Mouse (Mus musculus) CH12.LX (cell line): ENCODE data around the gene Srsf5. TPM values are rescaled to one million over a fixed set of nuclear protein-coding genes. Genes with fewer than 3 reads are reported as not detected.

Source experiments
- DNase-seq: peaks from one replicate; pipeline ENCODE4 v3.0.0-alpha.2; 2013; ENCODE audit errors: extremely low read depth
- H3K27ac ChIP-seq: 2 replicates; pipeline ENCODE4 v1.5.1; 2012; ENCODE audit warnings: low read depth, mild to moderate bottlenecking, control low read depth, moderate library complexity; ENCODE audit not compliant: insufficient read depth
- H3K27me3 ChIP-seq: replicated peaks from 2 replicates; pipeline ENCODE3; 2012; ENCODE audit warnings: inconsistent platforms
- H3K36me3 ChIP-seq, 2 experiments: replicated peaks in 1 of 2; 2 replicates each; pipeline versions ENCODE3 to v1.6.1; 2012; ENCODE audit warnings: inconsistent platforms in 1 of 2, low read length in 1 of 2, mild to moderate bottlenecking in 1 of 2, mixed read lengths in 1 of 2, moderate library complexity in 1 of 2; ENCODE audit not compliant: control insufficient read depth in 1 of 2, insufficient read depth in 1 of 2
- H3K4me1 ChIP-seq, 2 experiments: 2 replicates each; pipeline ENCODE4 v1.6.1; 2012; ENCODE audit warnings: inconsistent platforms in 1 of 2, moderate library complexity in 1 of 2; ENCODE audit not compliant: insufficient read depth in 2 of 2, control insufficient read depth in 1 of 2
- H3K4me2 ChIP-seq: 2 replicates; pipeline ENCODE4 v1.6.1; 2012; ENCODE audit warnings: low read depth, mild to moderate bottlenecking, control low read depth; ENCODE audit not compliant: poor library complexity, insufficient read depth, severe bottlenecking
- H3K4me3 ChIP-seq, 3 experiments: fragments of 150-350 bp in 1 of 3; sonication (generic) in 1 of 3; replicated peaks in 1 of 3; 2 replicates each; pipeline versions ENCODE3 to v1.5.1; 2011 to 2012; ENCODE audit warnings: low read depth in 2 of 3, low read length in 2 of 3, mild to moderate bottlenecking in 2 of 3, moderate library complexity in 2 of 3, control low read depth in 1 of 3, improper control_type of control experiment in 1 of 3, inconsistent platforms in 1 of 3, mixed read lengths in 1 of 3; ENCODE audit not compliant: poor library complexity in 1 of 3
- H3K79me2 ChIP-seq: replicated peaks from 2 replicates; pipeline ENCODE4 v1.6.1; 2012; ENCODE audit warnings: mild to moderate bottlenecking, moderate library complexity; ENCODE audit not compliant: control insufficient read depth, poor library complexity, insufficient read depth, severe bottlenecking; ENCODE audit errors: extremely low read depth
- H3K9ac ChIP-seq: 2 replicates; pipeline ENCODE4 v1.6.1; 2012; ENCODE audit warnings: low read depth, mild to moderate bottlenecking, control low read depth, moderate library complexity; ENCODE audit not compliant: insufficient read depth
- H3K9me3 ChIP-seq: replicated peaks from 2 replicates; pipeline ENCODE3; 2012; ENCODE audit warnings: low read length, inconsistent platforms, mixed read lengths
- BHLHE40 ChIP-seq: IDR thresholded peaks from 2 replicates; pipeline ENCODE4 v1.6.1; 2011; ENCODE audit warnings: mild to moderate bottlenecking, low read depth, low read length, improper control_type of control experiment
- CHD1 ChIP-seq: IDR thresholded peaks from 2 replicates; pipeline ENCODE4 v1.6.1; 2012; ENCODE audit warnings: low read depth, low read length, improper control_type of control experiment, inconsistent platforms
- CTCF ChIP-seq, 2 experiments: IDR thresholded peaks in 1 of 2; conservative IDR thresholded peaks in 1 of 2; 2 replicates each; pipeline ENCODE4 v1.5.1; 2011 to 2012; ENCODE audit warnings: low read depth in 2 of 2, low read length in 2 of 2, improper control_type of control experiment in 1 of 2, inconsistent platforms in 1 of 2, mild to moderate bottlenecking in 1 of 2, moderate library complexity in 1 of 2
- E2F4 ChIP-seq: IDR thresholded peaks from 2 replicates; pipeline ENCODE4 v1.6.1; 2011; ENCODE audit warnings: low read depth, low read length, improper control_type of control experiment; ENCODE audit not compliant: insufficient replicate concordance
- ETS1 ChIP-seq: conservative IDR thresholded peaks from 2 replicates; pipeline ENCODE4 v1.6.1; 2012; ENCODE audit warnings: low read depth, mild to moderate bottlenecking, inconsistent platforms, low read length, improper control_type of control experiment, moderate library complexity
- HCFC1 ChIP-seq: IDR thresholded peaks from 2 replicates; pipeline ENCODE4 v1.6.1; 2012; ENCODE audit warnings: low read depth, mild to moderate bottlenecking, inconsistent platforms, low read length, improper control_type of control experiment
- MAFK ChIP-seq: IDR thresholded peaks from 2 replicates; pipeline ENCODE4 v1.6.1; 2011; ENCODE audit warnings: low read length, improper control_type of control experiment; ENCODE audit not compliant: insufficient replicate concordance
- MXI1 ChIP-seq: IDR thresholded peaks from 2 replicates; pipeline ENCODE4 v1.6.1; 2011; ENCODE audit warnings: mild to moderate bottlenecking, low read depth, low read length, improper control_type of control experiment
- NELFE ChIP-seq: IDR thresholded peaks from 2 replicates; pipeline ENCODE4 v1.6.1; 2011; ENCODE audit warnings: low read depth, low read length, improper control_type of control experiment
- NRF1 ChIP-seq: IDR thresholded peaks from 2 replicates; pipeline ENCODE4 v1.6.1; 2014; ENCODE audit warnings: low read depth, mild to moderate bottlenecking, inconsistent platforms, low read length, improper control_type of control experiment, moderate library complexity
- SIN3A ChIP-seq: IDR thresholded peaks from 2 replicates; pipeline ENCODE4 v1.6.1; 2012; ENCODE audit warnings: low read length, improper control_type of control experiment, inconsistent platforms
- SMC3 ChIP-seq: IDR thresholded peaks from 2 replicates; pipeline ENCODE4 v1.6.1; 2011; ENCODE audit warnings: low read depth, low read length, improper control_type of control experiment
- UBTF ChIP-seq: IDR thresholded peaks from 2 replicates; pipeline ENCODE4 v1.6.1; 2012; ENCODE audit warnings: low read depth, mild to moderate bottlenecking, inconsistent platforms, low read length, improper control_type of control experiment, moderate library complexity
- USF1 ChIP-seq: IDR thresholded peaks from 2 replicates; pipeline ENCODE4 v1.6.1; 2014; ENCODE audit warnings: low read depth, mild to moderate bottlenecking, inconsistent platforms, low read length, improper control_type of control experiment
- USF2 ChIP-seq: conservative IDR thresholded peaks from 2 replicates; pipeline ENCODE4 v1.6.1; 2011; ENCODE audit warnings: low read depth, low read length, improper control_type of control experiment
- ZC3H11A ChIP-seq: IDR thresholded peaks from 2 replicates; pipeline ENCODE4 v1.6.1; 2012; ENCODE audit warnings: low read depth, mild to moderate bottlenecking, inconsistent platforms, low read length, improper control_type of control experiment
- dilution Hi-C: fragments of 300-500 bp; cut with MboI; formaldehyde crosslinking; loops from 2 replicates; pipeline ENCODE4 v1.14.3; 2020; ENCODE audit warnings: low sequenced_read_pairs; ENCODE audit not compliant: extremely low pct_unique_long_range_greater_than_20kb, extremely low pct_ligation_motif_present
- in situ Hi-C: fragments of 300-500 bp; cut with MboI; formaldehyde crosslinking; loops from 3 replicates; pipeline ENCODE4 v1.14.3; 2019; ENCODE audit warnings: low sequenced_read_pairs, low pct_ligation_motif_present, low pct_unique_long_range_greater_than_20kb, mixed read lengths
- polyA plus RNA-seq: library from polyadenylated mRNA; unstranded; fragments of >175 nt; gene quantifications from 2 replicates; pipeline ENCODE4 v1.2.1, GENCODE M21; 2012; ENCODE audit warnings: low read depth; ENCODE audit not compliant: insufficient read length
- total RNA-seq, 2 experiments: library from RNA; depleted of rRNA; stranded (reverse); fragments of 300-350 nt in 1 of 2; fragments of >200 nt in 1 of 2; gene quantifications; 2 replicates each; pipeline ENCODE4 v1.2.3; 2012 to 2014

Gene Srsf5
- total and polyA plus RNA-seq, 3 experiments = 260 to 549 (median 459) TPM

DNA sequence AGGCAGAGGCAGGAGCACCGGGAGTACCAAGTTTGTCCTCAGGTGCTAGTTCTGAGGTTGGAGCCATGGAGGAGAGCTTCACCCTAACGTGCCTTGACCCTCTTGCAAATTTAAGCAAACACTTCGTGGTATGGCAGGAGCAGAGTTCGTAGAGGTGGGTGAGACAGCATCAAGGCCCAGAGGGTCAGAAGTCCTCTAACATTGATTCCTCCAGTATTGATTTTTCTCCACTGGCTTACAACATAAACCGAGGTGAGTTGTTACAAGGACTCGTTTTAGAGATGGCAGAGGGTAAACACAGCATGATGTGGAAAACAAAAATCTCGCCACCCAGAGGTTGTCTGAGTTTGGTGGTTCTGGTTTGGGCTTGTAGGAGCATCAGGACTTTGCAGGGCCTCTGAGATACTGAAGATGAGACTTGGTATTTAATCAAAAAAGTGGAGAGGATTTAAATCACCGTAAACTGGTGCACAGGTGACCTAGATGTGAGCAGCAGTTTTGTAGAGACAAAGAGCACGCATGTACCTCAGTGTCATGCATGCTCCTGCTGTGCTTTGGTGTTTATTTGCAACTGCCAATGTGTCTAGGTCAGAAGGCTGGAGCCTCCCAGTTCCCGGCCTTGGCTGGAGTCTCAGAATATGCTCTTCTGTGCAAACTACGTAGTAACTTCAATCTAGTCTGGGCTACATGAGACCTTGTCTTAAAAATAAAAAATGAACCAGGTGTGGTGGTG is 30.8 kb downstream of the Srsf5 start:
- DNase-seq = no peak
- Histone ChIP-seq H3K4me1 (no peaks in the 10 kb centered on the region), H3K4me3 (no peak overlapping the region), H3K27ac (no peak overlapping the region), H3K9me3 (peaks cover 2% of the 10 kb centered on the region), H3K36me3 (no peaks in the 10 kb centered on the region), H3K79me2 (no peaks in the 10 kb centered on the region), H3K4me2 (no peak overlapping the region), H3K27me3 (no peaks in the 10 kb centered on the region), H3K9ac (no peak overlapping the region)
- dilution Hi-C loops = no loop called here
- in situ Hi-C loops = loop anchor here (25.0 kb wide), 1 partner anchor 436 kb away; the partner anchor contains the start of gene Adam4
- TF ChIP-seq USF2 (no peak), E2F4 (no peak), MXI1 (no peak), SIN3A (no peak), MAFK (no peak)

GRCm38 (mm10) chr12:80982326-80982725 is 37.0 kb downstream of the Srsf5 start:
- TF ChIP-seq NELFE (no peak), BHLHE40 (peak; percentile 11; the same call in 1 of the 2 replicates), NRF1 (no peak), HCFC1 (no peak), CHD1 (no peak), ZC3H11A (peak; percentile 52), ETS1 (no peak), USF1 (no peak), SMC3 (peak; percentile 93), UBTF (no peak), CTCF (conservative IDR thresholded peaks at IDR 0.05 in 1 of 2, IDR thresholded peaks at IDR 0.05 in 1 of 2; ENCODE audit: low read depth in 2 of 2, low read length in 2 of 2) (peak; percentile 93 to 96)

More at GRCm38 (mm10) chr12:80982326-80982725, 37.0 kb downstream of the Srsf5 start:
- Histone ChIP-seq H3K27ac (no peak overlapping the region), H3K4me3 (no peak overlapping the region), H3K9ac (no peak overlapping the region), H3K79me2 (no peaks in the 10 kb centered on the region), H3K27me3 (peaks cover 1% of the 10 kb centered on the region), H3K4me2 (no peak overlapping the region), H3K4me1 (no peaks in the 10 kb centered on the region), H3K9me3 (no peaks in the 10 kb centered on the region), H3K36me3 (no peaks in the 10 kb centered on the region)
- dilution Hi-C loops = no loop called here
- in situ Hi-C loops = loop anchor here (25.0 kb wide), 1 partner anchor 430 kb away; the partner anchor contains the start of gene Adam4
- peak; percentile 65 for DNase-seq
